Mouse (Mus musculus) embryonic fibroblast, embryonic 13.5 days (primary cell): ENCODE results near the gene Dpf3.

Source experiments
- CTCF ChIP-seq: IDR thresholded peaks from 2 replicates; pipeline ENCODE4 v1.5.1; 2011; ENCODE audit warnings: mild to moderate bottlenecking, control low read depth, low read length, moderate library complexity, borderline replicate concordance; ENCODE audit not compliant: insufficient read depth
- POLR2A ChIP-seq: IDR thresholded peaks from 2 replicates; pipeline ENCODE4 v1.6.1; 2011; ENCODE audit warnings: low read depth, mild to moderate bottlenecking, control low read depth, low read length, moderate library complexity

DNA sequence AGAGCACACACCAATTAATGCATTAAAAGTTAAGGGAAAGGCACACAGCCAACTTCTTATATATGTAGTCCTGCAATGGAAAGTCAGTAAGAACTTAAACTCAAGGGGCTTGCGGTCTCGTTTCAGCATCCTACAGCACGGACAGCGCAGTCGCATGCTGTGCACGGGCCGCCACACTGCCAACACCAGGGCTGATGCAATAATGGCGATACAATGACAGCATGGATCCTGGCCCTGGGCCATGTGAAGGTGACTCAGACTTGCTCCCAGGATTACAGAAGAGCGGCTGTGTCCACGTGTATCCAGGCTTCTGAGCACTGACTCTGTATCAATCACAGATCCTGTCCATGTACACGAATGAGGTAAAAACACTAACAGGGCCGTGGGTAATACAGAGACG is 158.6 kb downstream of the Dpf3 start:
- TF ChIP-seq CTCF (no peak), POLR2A (no peak)
